Mouse (Mus musculus) layer of hippocampus, adult 6 months (tissue): Measurements from ENCODE around the gene Lce1d. TPM values are rescaled to one million over a fixed set of nuclear protein-coding genes. Genes with fewer than 3 reads are reported as not detected.

Experiments used
- long read RNA-seq, 2 experiments: library from polyadenylated mRNA; unstranded; transcript quantifications; one replicate each; pipeline ENCODE4 v2.0.0; 2019 to 2020
- polyA plus RNA-seq: library from polyadenylated mRNA; unstranded; fragments of <200 nt; fragmentation: Nextera tagmentation; gene quantifications from 2 replicates; pipeline ENCODE4 v1.2.3, GENCODE M21; 2021

Lce1d gene
- polyA plus RNA-seq: not detected in 2 replicates
- long read RNA-seq, experiment 1: 0 reads
- long read RNA-seq, experiment 2: 0 reads

DNA sequence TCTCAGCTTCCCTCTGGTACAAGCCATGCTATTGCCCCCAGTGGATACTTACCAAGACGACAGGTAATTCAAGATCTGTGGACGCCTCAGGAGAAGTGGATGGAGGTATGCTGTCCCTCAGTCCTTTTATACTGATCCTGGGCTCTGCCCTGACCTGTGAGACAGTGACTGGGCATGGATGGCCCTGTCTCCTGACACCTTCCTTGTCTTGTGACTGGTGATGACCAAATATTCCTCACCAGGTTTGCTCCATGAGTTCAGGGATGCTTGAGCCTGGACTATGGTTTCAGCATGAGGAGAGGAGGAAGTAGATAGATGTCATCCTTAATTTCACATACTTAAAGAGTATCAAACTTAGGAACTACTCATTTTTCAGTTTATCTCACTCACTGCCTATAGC is at the start of gene Lce1d:
Gene Lce1d (minus strand): TSS at position 101 of the 400 bp plus-strand sequence.

DNA sequence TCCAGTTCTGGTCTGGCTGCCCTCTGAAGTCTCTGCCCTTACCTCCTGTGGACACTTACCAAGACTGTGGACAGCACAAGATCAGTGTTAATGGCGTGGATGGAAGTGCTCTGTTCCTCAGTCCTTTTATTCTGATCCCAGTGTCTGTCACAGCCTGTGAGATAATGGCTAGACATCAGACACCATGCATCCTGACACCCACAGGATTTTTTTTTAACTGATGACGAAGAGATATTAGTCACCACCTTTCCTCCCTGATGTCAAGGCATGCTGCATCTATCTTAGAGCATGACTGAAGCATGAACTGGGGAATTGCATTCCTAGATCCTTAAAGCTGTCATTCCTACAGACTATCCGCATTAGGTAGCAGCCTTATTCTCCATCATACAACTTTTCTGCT is 33.2 kb upstream of the Lce1d start, which contains the start of gene Lce1f:
Gene Lce1f (minus strand): TSS at position 101 of the 400 bp plus-strand sequence.

DNA sequence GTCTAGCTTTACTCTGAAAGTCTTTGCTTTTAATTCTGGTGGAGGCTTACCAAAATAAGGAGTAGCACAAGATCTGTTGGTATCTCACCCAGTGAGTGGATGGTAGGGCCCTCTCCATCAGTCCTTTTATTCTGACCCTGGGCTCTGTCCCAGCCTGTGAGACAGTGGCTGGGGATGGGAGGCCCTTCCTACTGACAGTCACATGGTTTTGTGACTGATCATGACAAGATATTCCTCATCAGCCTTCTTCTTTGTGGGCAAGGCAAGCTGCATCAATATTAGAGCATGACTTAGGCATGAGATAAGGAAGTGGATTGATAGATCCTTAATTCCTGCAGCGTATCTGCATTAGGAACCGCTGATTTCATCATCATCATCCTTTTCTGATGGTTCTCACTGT is 22.0 kb upstream of the Lce1d start, which contains the start of gene Lce1e:
Gene Lce1e (minus strand): TSS at position 101 of the 400 bp plus-strand sequence.

DNA sequence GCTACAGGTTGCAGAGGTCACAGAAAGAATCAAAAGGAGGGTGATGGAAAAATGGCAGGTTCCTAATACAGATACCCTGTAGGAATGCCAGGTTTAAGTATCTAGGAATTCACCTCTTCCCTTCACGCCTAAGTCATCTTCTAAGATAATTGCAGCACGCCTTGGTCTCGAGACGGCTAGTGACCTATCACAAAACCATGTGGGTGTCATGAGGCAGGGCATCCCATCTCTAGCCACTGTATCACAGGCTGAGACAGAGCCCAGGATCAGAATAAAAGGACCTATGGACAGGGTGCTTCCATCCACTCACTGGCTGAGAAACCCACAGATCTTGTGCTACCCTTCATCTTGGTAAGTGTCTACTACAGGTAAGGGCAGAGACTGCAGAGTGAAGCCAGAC is 8.1 kb downstream of the Lce1d start, which contains the start of gene Lce1c:
Gene Lce1c (plus strand): TSS at position 301 of the 400 bp plus-strand sequence.

DNA sequence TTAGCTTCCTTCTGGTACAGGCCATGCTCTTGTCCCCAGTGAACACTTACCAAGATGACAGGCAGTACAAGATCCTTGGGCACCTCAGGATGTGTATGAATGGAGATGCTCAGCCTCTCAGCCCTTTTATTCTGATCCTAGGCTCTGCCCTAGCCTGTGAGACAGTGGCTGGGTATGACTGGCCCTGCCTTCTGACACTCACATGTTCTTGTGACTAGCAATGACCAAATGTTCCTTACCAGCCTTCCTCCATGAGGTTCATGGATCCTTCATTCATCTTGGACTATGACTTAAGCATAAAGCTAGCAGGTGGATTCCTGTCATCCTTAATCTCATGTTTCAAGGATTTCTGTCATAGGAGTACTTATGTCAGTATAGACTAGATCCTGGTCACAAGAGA is 16.8 kb downstream of the Lce1d start, which contains the start of gene Lce1a2:
Gene Lce1a2 (minus strand): TSS at position 101 of the 400 bp plus-strand sequence.

DNA sequence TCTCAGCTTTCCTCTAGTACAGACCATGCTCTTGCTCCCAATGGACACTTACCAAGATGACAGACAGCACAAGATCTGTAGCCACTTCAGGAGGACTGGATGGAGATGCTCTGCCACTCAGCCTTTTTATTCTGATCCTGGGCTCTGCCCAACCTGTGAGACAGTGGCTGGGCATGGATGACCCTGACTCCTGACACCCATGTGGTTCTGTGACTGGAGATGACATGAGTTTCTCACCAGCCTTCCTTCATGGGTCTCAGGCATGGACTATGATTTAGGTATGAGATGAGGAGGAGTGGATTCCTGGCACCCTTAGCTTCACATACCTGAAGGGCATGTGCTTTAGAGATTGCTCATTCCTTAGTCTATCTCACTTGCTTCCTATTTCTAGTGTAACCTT is 30.2 kb downstream of the Lce1d start, which contains the start of gene Lce1b:
Gene Lce1b (minus strand): TSS at position 101 of the 400 bp plus-strand sequence.

DNA sequence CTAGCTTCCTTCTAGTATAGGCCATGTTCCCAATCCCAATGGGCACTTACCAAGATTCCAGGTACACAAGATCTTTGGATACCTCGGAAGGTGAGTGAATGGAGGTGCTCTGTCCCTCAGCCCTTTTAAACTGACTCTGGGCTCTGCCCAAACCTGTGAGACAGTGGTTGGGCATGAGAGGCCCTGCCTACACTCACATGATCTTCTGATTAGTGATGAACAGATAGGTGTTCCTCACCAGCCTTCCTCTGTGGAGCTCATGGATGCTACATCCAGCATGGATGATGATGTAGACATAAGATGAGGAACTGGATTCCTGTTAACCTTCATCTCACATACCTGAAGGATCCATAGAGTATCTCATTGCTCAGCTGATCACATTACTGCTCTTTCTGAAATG is 38.8 kb downstream of the Lce1d start, which contains the start of gene Lce1a1:
Gene Lce1a1 (minus strand): TSS at position 101 of the 400 bp plus-strand sequence.

Other genes starting within 250 kb of the Lce1d start
- not detected in 2 replicates for gene Sprr1b, start 248.4 kb downstream of the Lce1d start, polyA plus RNA-seq
- gene Sprr3, start 228.5 kb downstream of the Lce1d start, polyA plus RNA-seq: not detected in 2 replicates
- not detected in 2 replicates for gene Sprr1a, start 201.3 kb downstream of the Lce1d start, polyA plus RNA-seq
- not detected in 2 replicates for gene Sprr4, start 186.7 kb downstream of the Lce1d start, polyA plus RNA-seq
- not detected in 2 replicates for gene 2310046K23Rik, start 152.7 kb downstream of the Lce1d start, polyA plus RNA-seq
- not detected in 2 replicates for gene Ivl, start 113.5 kb downstream of the Lce1d start, polyA plus RNA-seq
- gene Smcp, start 98.2 kb downstream of the Lce1d start, polyA plus RNA-seq: not detected in 2 replicates
- gene 2210017I01Rik, start 79.7 kb downstream of the Lce1d start, polyA plus RNA-seq: not detected in 2 replicates
- not detected in 2 replicates for gene Lce6a, start 65.5 kb downstream of the Lce1d start, polyA plus RNA-seq
- not detected in 2 replicates for gene Lce1a1, start 38.9 kb downstream of the Lce1d start, polyA plus RNA-seq
- gene Lce1b, start 30.3 kb downstream of the Lce1d start, polyA plus RNA-seq: not detected in 2 replicates
- not detected in 2 replicates for gene Lce1a2, start 16.9 kb downstream of the Lce1d start, polyA plus RNA-seq
- not detected in 2 replicates for gene Lce1c, start 8.0 kb downstream of the Lce1d start, polyA plus RNA-seq
- gene Lce1e, start 21.9 kb upstream of the Lce1d start, polyA plus RNA-seq: not detected in 2 replicates
- not detected in 2 replicates for gene Lce1f, start 33.1 kb upstream of the Lce1d start, polyA plus RNA-seq
- gene Gm38119, start 51.9 kb upstream of the Lce1d start, polyA plus RNA-seq: not detected in 2 replicates
- gene Lce1g, start 65.1 kb upstream of the Lce1d start, polyA plus RNA-seq: not detected in 2 replicates
- not detected in 2 replicates for gene Lce1h, start 77.9 kb upstream of the Lce1d start, polyA plus RNA-seq
- not detected in 2 replicates for gene Lce1i, start 91.7 kb upstream of the Lce1d start, polyA plus RNA-seq
- not detected in 2 replicates for gene Lce1j, start 103.3 kb upstream of the Lce1d start, polyA plus RNA-seq
- gene Lce1k, start 120.7 kb upstream of the Lce1d start, polyA plus RNA-seq: not detected in 2 replicates
- not detected in 2 replicates for gene Kprp, start 140.0 kb upstream of the Lce1d start, polyA plus RNA-seq
- not detected in 2 replicates for gene Lce1l, start 164.1 kb upstream of the Lce1d start, polyA plus RNA-seq
- gene 2310050C09Rik, start 183.0 kb upstream of the Lce1d start, polyA plus RNA-seq: not detected in 2 replicates
- gene Lce3a, start 239.0 kb upstream of the Lce1d start, polyA plus RNA-seq: not detected in 2 replicates
- gene Lce3b, start 245.8 kb upstream of the Lce1d start, polyA plus RNA-seq: not detected in 2 replicates